Comparison of ENCODE assay signal across 8 mouse cellular contexts in genomic region chr3:95284501-95285281, GRCm38 (mm10). TPM values are rescaled to one million over a fixed set of nuclear protein-coding genes. Genes with fewer than 3 reads are reported as not detected.
DNase-seq lines count a peak whose midpoint lies in the region; ATAC-seq and TF ChIP-seq lines count a peak whose summit lies in the region.

No protein-coding gene starts in this region.

- no peak overlapping the region for H3K27ac ChIP-seq in lung, embryonic 16.5 days (ENCODE audit: low read length)
- H3K27ac ChIP-seq in limb, embryonic 12.5 days: no peak overlapping the region; the same call in 1 of the 2 replicates
- H3K27ac ChIP-seq in olfactory bulb, adult 2 months (ENCODE audit: insufficient read depth, low read depth, low read length): no peak overlapping the region

- no peak for TF ChIP-seq CTCF in olfactory bulb, adult 2 months (IDR thresholded peaks at IDR 0.05; ENCODE audit: insufficient read depth, low read depth, low read length)

- peaks cover 16% of the 10 kb centered on the region for H3K4me1 ChIP-seq in lung, embryonic 16.5 days (replicated peaks; ENCODE audit: control insufficient read depth, insufficient read depth, low read length)
- peaks cover 20% of the 10 kb centered on the region for H3K4me1 ChIP-seq in limb, embryonic 12.5 days (replicated peaks)
- H3K4me1 ChIP-seq in olfactory bulb, adult 2 months (ENCODE audit: control insufficient read depth, insufficient read depth, low read length): peaks cover 15% of the 10 kb centered on the region

- no peaks in the 10 kb centered on the region for H3K9me3 ChIP-seq in lung, embryonic 16.5 days (ENCODE audit: control insufficient read depth, low read length)
- no peaks in the 10 kb centered on the region for H3K9me3 ChIP-seq in limb, embryonic 12.5 days

- no peaks in the 10 kb centered on the region for H3K27me3 ChIP-seq in lung, embryonic 16.5 days (ENCODE audit: control insufficient read depth, insufficient read depth, low read depth, low read length)
- no peaks in the 10 kb centered on the region for H3K27me3 ChIP-seq in limb, embryonic 12.5 days

- H3K36me3 ChIP-seq in lung, embryonic 16.5 days (ENCODE audit: control insufficient read depth, insufficient read depth, low read length): peaks cover 13% of the 10 kb centered on the region
- H3K36me3 ChIP-seq in limb, embryonic 12.5 days: peaks cover 27% of the 10 kb centered on the region

- H3K9ac ChIP-seq in lung, embryonic 16.5 days (ENCODE audit: low read length): no peak overlapping the region
- H3K9ac ChIP-seq in limb, embryonic 12.5 days (replicated peaks): no peak overlapping the region

- DNase-seq in adrenal gland, adult (ENCODE audit: inconsistent age in 2 of 2, low spot score in 1 of 2): peak; percentile 75 to 90
- no peak for DNase-seq in adrenal gland, postnatal 4 days (ENCODE audit: low spot score in 2 of 2)
- DNase-seq in lung, adult 18-20 months: no peak
- no peak for DNase-seq in spleen, postnatal 10 days (ENCODE audit: low spot score in 2 of 2)
- no peak for DNase-seq in gastrocnemius, adult 18-20 months (ENCODE audit: low spot score)

- no peak for TF ChIP-seq POLR2A in olfactory bulb, adult 2 months (IDR thresholded peaks at IDR 0.05; ENCODE audit: insufficient read depth, low read depth, low read length)

- no peak for ATAC-seq in lung, embryonic 16.5 days (ENCODE audit: low read depth)
- ATAC-seq in limb, embryonic 12.5 days (ENCODE audit: insufficient number of reproducible peaks, insufficient read depth, low FRiP score, low TSS enrichment, low read depth): no peak

- peak overlapping the region; percentile 80 for H3K4me2 ChIP-seq in lung, embryonic 16.5 days (ENCODE audit: low read depth, low read length)
- peak overlapping the region; percentile 79 for H3K4me2 ChIP-seq in limb, embryonic 12.5 days

- 82% methylated on average over 12 of the region's 12 CpGs for WGBS in lung, embryonic 16.5 days
- WGBS in limb, embryonic 12.5 days: 89% methylated on average over 12 of the region's 12 CpGs
- 85% methylated on average over 12 of the region's 12 CpGs for WGBS in olfactory bulb, adult 2 months

- peak overlapping the region; percentile 65; the same call in 1 of the 2 replicates for H3K4me3 ChIP-seq in lung, embryonic 16.5 days (ENCODE audit: low read length)
- 0 out of 2 replicates have a peak overlapping the region, but pooled peaks have one; percentile 73 for H3K4me3 ChIP-seq in limb, embryonic 12.5 days (replicated peaks)
- H3K4me3 ChIP-seq in olfactory bulb, adult 2 months (ENCODE audit: insufficient read depth, low read depth, low read length): 0 out of 2 replicates have a peak overlapping the region, but pooled peaks have one; percentile 1

RNA-seq across cellular contexts. Expression of gene Prune1, which starts 2.8 kb away (rescaled TPM):
- total RNA-seq in adrenal gland, postnatal 4 days (2021): 10 to 100 TPM; 31.6 to 32.7 TPM
- 23.2 and 23.9 TPM in 2 replicates for polyA plus RNA-seq in lung, embryonic 16.5 days (2015; fragmentation: Nextera tagmentation; extraction: Ambion mirVana)
- polyA plus RNA-seq in limb, embryonic 12.5 days (2016; fragmentation: Nextera tagmentation; extraction: Ambion mirVana): 25.2 and 25.9 TPM in 2 replicates
- not detected in 2 replicates for polyA plus RNA-seq in olfactory bulb, adult 2 months (2012; ENCODE audit: insufficient read depth, insufficient read length, low replicate concordance, missing spikeins)
- total RNA-seq in gastrocnemius, adult 18-20 months (2021): 10 to 100 TPM; 51.3 to 56.0 TPM

RNA-seq across cellular contexts. Expression of gene Mindy1, which starts 3.5 kb away (rescaled TPM):
- 100 to 1,000 TPM; 127 to 130 TPM for total RNA-seq in adrenal gland, postnatal 4 days (2021)
- 41.0 and 47.0 TPM in 2 replicates for polyA plus RNA-seq in lung, embryonic 16.5 days (2015; fragmentation: Nextera tagmentation; extraction: Ambion mirVana)
- polyA plus RNA-seq in limb, embryonic 12.5 days (2016; fragmentation: Nextera tagmentation; extraction: Ambion mirVana): 36.4 and 38.7 TPM in 2 replicates
- not detected in 2 replicates for polyA plus RNA-seq in olfactory bulb, adult 2 months (2012; ENCODE audit: insufficient read depth, insufficient read length, low replicate concordance, missing spikeins)
- 10 to 100 TPM; 29.7 to 30.6 TPM for total RNA-seq in gastrocnemius, adult 18-20 months (2021)

RNA-seq across cellular contexts. Expression of gene Anxa9, which starts 22.3 kb away (rescaled TPM):
- 1 to 10 TPM; 1.1 to 1.3 TPM for total RNA-seq in adrenal gland, postnatal 4 days (2021)
- polyA plus RNA-seq in lung, embryonic 16.5 days (2015; fragmentation: Nextera tagmentation; extraction: Ambion mirVana): 1.7 and 2.0 TPM in 2 replicates
- 1.8 and 1.9 TPM in 2 replicates for polyA plus RNA-seq in limb, embryonic 12.5 days (2016; fragmentation: Nextera tagmentation; extraction: Ambion mirVana)
- polyA plus RNA-seq in olfactory bulb, adult 2 months (2012; ENCODE audit: insufficient read depth, insufficient read length, low replicate concordance, missing spikeins): not detected in 2 replicates
- total RNA-seq in gastrocnemius, adult 18-20 months (2021): under 1 TPM in 1 of 2 experiments, not detected in 1; 0.17 TPM

RNA-seq across cellular contexts. Expression of gene Cers2, which starts 29.9 kb away (rescaled TPM):
- total RNA-seq in adrenal gland, postnatal 4 days (2021): 100 to 1,000 TPM; 145 to 147 TPM
- 221 and 230 TPM in 2 replicates for polyA plus RNA-seq in lung, embryonic 16.5 days (2015; fragmentation: Nextera tagmentation; extraction: Ambion mirVana)
- 158 and 170 TPM in 2 replicates for polyA plus RNA-seq in limb, embryonic 12.5 days (2016; fragmentation: Nextera tagmentation; extraction: Ambion mirVana)
- polyA plus RNA-seq in olfactory bulb, adult 2 months (2012; ENCODE audit: insufficient read depth, insufficient read length, low replicate concordance, missing spikeins): not detected in 2 replicates
- total RNA-seq in gastrocnemius, adult 18-20 months (2021): 10 to 100 TPM; 14.7 to 22.1 TPM

RNA-seq across cellular contexts. Expression of gene Bnipl, which starts 33.7 kb away (rescaled TPM):
- total RNA-seq in adrenal gland, postnatal 4 days (2021): under 1 TPM in 1 of 2 experiments, not detected in 1; 0.90 TPM
- polyA plus RNA-seq in lung, embryonic 16.5 days (2015; fragmentation: Nextera tagmentation; extraction: Ambion mirVana): 4.6 and 5.7 TPM in 2 replicates
- 0.75 and 1.7 TPM in 2 replicates for polyA plus RNA-seq in limb, embryonic 12.5 days (2016; fragmentation: Nextera tagmentation; extraction: Ambion mirVana)
- polyA plus RNA-seq in olfactory bulb, adult 2 months (2012; ENCODE audit: insufficient read depth, insufficient read length, low replicate concordance, missing spikeins): not detected in 2 replicates
- not detected for total RNA-seq in gastrocnemius, adult 18-20 months (2021)

Comparison
In these comparisons a context has a peak if more than half of its experiments do, and no peak if none do; other contexts are left out.
1. DNase-seq: peak in adrenal gland, adult (2 of 2); none in adrenal gland, postnatal 4 days (0 of 2), lung, adult 18-20 months (0 of 2), spleen, postnatal 10 days (0 of 2) and gastrocnemius, adult 18-20 months (single experiment).
2. H3K4me3 ChIP-seq: peak in every context shown above with its lines; median percentile 73 in limb, embryonic 12.5 days; 65 in lung, embryonic 16.5 days; 1 in olfactory bulb, adult 2 months.
3. RNA of gene Prune1, which starts 2.8 kb away (polyA plus RNA-seq): 25.2 to 25.9 TPM in limb, embryonic 12.5 days and 23.2 to 23.9 TPM in lung, embryonic 16.5 days; not detected in olfactory bulb, adult 2 months; every median in the first group is over 10 times any median in the second.
4. RNA of gene Mindy1, which starts 3.5 kb away (polyA plus RNA-seq): 41.0 to 47.0 TPM in lung, embryonic 16.5 days and 36.4 to 38.7 TPM in limb, embryonic 12.5 days; not detected in olfactory bulb, adult 2 months; every median in the first group is over 10 times any median in the second.